Mouse (Mus musculus) C2C12 (cell line): Measurements from ENCODE around the gene Arpp19.

ENCODE experiments used
- CTCF ChIP-seq: IDR thresholded peaks from one replicate; pipeline ENCODE4 v1.5.1; 2011; ENCODE audit not compliant: control insufficient read depth, insufficient read depth, insufficient read length
- FOSL1 ChIP-seq: IDR thresholded peaks from one replicate; pipeline ENCODE4 v1.8.0; 2011; ENCODE audit warnings: mild to moderate bottlenecking, low read length; ENCODE audit not compliant: poor library complexity, insufficient read depth, severe bottlenecking
- MAX ChIP-seq: IDR thresholded peaks from one replicate; pipeline ENCODE4 v1.6.1; 2011; ENCODE audit warnings: mild to moderate bottlenecking, control low read depth
- USF1 ChIP-seq: IDR thresholded peaks from one replicate; pipeline ENCODE4 v1.6.1; 2011; ENCODE audit warnings: low read depth, mild to moderate bottlenecking, control low read depth, moderate library complexity

GRCm38 (mm10) chr9:74988893-74989460, 48.4 kb upstream of the Arpp19 start:
- TF ChIP-seq MAX: no peak
- no peak for TF ChIP-seq FOSL1
- no peak for TF ChIP-seq CTCF
- no peak for TF ChIP-seq USF1
